Mouse (Mus musculus) C2C12 (cell line): Measurements from ENCODE around the gene Stab1.

Experiments used
- CEBPB ChIP-seq: IDR thresholded peaks from one replicate; pipeline ENCODE4 v1.6.1; 2011; ENCODE audit warnings: low read depth, mild to moderate bottlenecking, control low read depth, moderate library complexity
- CTCF ChIP-seq: IDR thresholded peaks from one replicate; pipeline ENCODE4 v1.5.1; 2011; ENCODE audit not compliant: control insufficient read depth, insufficient read depth, insufficient read length
- FOSL1 ChIP-seq: IDR thresholded peaks from one replicate; pipeline ENCODE4 v1.8.0; 2011; ENCODE audit warnings: mild to moderate bottlenecking, low read length; ENCODE audit not compliant: poor library complexity, insufficient read depth, severe bottlenecking
- MAX ChIP-seq: IDR thresholded peaks from one replicate; pipeline ENCODE4 v1.6.1; 2011; ENCODE audit warnings: mild to moderate bottlenecking, control low read depth
- MYOD1 ChIP-seq: IDR thresholded peaks from one replicate; pipeline ENCODE4 v1.6.1; 2011; ENCODE audit warnings: low read depth; ENCODE audit not compliant: control insufficient read depth, insufficient read length
- MYOG ChIP-seq: IDR thresholded peaks from one replicate; pipeline ENCODE4 v1.6.1; 2011; ENCODE audit not compliant: control insufficient read depth, insufficient read length; ENCODE audit errors: extremely low read depth
- USF1 ChIP-seq: IDR thresholded peaks from one replicate; pipeline ENCODE4 v1.6.1; 2011; ENCODE audit warnings: low read depth, mild to moderate bottlenecking, control low read depth, moderate library complexity

GRCm38 (mm10) chr14:31129326-31130235, 38.9 kb downstream of the Stab1 start:
- TF ChIP-seq CTCF (no peak), MAX (no peak), FOSL1 (no peak), MYOG (no peak), USF1 (no peak), CEBPB (no peak), MYOD1 (no peak)
